Mouse (Mus musculus): ENCODE measurements around the gene Apol7e. TPM values are rescaled to one million over a fixed set of nuclear protein-coding genes. Genes with fewer than 3 reads are reported as not detected.
"Not testable (repeated sequence)": the region's sequence is repeated elsewhere in the genome, so short reads cannot be mapped to it uniquely, and the experiment has no call there.

The Apol7e gene
- polyA plus RNA-seq, 1 experiment from 2014 or later = not detected

DNA sequence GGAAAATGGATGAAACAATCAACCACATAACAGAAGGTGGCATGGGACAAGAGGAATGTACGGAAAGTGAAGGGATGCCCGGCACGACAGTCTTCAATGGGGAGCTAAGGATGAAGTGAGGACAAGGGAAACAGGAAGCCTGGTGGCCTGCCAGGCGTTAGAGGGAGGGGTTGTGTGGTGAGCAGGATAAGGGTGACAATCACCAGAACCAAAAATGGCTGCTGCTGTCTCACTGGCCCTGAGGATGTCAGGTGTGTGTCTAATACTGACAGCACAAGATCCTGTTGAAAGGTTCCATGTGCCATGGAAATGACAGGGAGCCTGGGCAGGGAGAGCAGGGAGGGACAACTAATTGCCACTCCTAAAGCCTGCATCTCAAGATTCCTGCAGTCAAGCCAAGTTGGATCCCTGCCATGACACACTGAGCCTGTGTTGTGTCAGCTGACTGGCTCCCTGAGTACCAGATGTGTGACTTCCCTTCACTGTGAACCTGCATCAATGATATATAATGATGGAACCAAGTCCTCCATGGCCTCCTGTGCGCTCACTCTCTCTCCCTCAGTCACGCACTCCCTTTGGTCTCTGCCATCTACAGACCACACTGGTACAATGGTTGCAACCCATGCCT lies 26.9 kb downstream of the Apol7e start:
- H3K4me3 ChIP-seq; H3K36me3 ChIP-seq; H3K27ac ChIP-seq (replicated peaks); H3K27me3 ChIP-seq (ENCODE audit: low read depth, poor library complexity, severe bottlenecking); DNase-seq (ENCODE audit: low spot score); H3K4me1 ChIP-seq; H3K9me3 ChIP-seq (replicated peaks): not testable (repeated sequence)
- 81% methylated on average over 6 of the region's 6 CpGs for WGBS

- H3K4me1 ChIP-seq; H3K9me3 ChIP-seq (replicated peaks); H3K27me3 ChIP-seq (ENCODE audit: low read depth, poor library complexity, severe bottlenecking); H3K4me3 ChIP-seq; DNase-seq (ENCODE audit: low spot score); H3K27ac ChIP-seq (replicated peaks); H3K36me3 ChIP-seq: not testable (repeated sequence)
- 12% methylated on average over 3 of the region's 3 CpGs for WGBS
Observed at GRCm38 (mm10) chr15:77727139-77727538, 28.5 kb downstream of the Apol7e start.

- 87% methylated on average over 3 of the region's 3 CpGs for WGBS
- H3K4me3 ChIP-seq; H3K9me3 ChIP-seq (replicated peaks); DNase-seq (ENCODE audit: low spot score); H3K27me3 ChIP-seq (ENCODE audit: low read depth, poor library complexity, severe bottlenecking); H3K36me3 ChIP-seq; H3K4me1 ChIP-seq; H3K27ac ChIP-seq (replicated peaks): not testable (repeated sequence)
Observed at GRCm38 (mm10) chr15:77727745-77728144, 29.1 kb downstream of the Apol7e start.

DNA sequence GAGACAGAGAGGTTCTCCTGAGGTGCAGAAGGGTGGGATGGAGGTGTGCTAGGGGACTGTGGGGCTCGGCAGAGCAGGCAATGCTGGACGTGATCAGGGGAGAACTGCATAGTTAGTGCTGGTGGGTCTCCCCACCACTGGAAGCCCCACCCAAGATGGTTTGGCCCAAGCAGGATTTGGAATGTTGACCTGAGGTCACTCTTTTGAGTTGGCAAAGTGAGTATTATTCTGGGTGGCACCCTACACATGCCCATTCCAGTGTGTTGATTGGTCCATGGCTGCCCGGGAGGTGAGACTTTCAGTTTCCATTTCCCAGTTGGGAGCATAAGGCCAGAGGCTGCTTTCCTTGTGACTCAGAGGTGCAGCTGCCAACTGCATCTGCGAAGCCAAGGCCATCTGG lies 30.1 kb downstream of the Apol7e start, which contains the start of gene Apol9b:
Gene Apol9b (plus strand): TSS at position 301 of the 400 bp plus-strand sequence.
- DNase-seq (ENCODE audit: low spot score); H3K27ac ChIP-seq (replicated peaks); H3K36me3 ChIP-seq; H3K27me3 ChIP-seq (ENCODE audit: low read depth, poor library complexity, severe bottlenecking); H3K9me3 ChIP-seq (replicated peaks); H3K4me3 ChIP-seq; H3K4me1 ChIP-seq: not testable (repeated sequence)
- 75% methylated on average over 2 of the region's 4 CpGs for WGBS

GRCm38 (mm10) chr15:77731605-77732004 lies 32.9 kb downstream of the Apol7e start:
- H3K36me3 ChIP-seq = no peaks in the 10 kb centered on the region
- no peak overlapping the region for H3K4me3 ChIP-seq
- no peak for DNase-seq (ENCODE audit: low spot score)
- H3K9me3 ChIP-seq (replicated peaks) = no peaks in the 10 kb centered on the region
- 87% methylated on average over 5 of the region's 5 CpGs for WGBS
- no peak overlapping the region for H3K27ac ChIP-seq (replicated peaks)
- H3K4me1 ChIP-seq = 0 out of 2 replicates have a peak, but pooled peaks cover 2% of the 10 kb centered on the region
- H3K27me3 ChIP-seq (ENCODE audit: low read depth, poor library complexity, severe bottlenecking) = no peaks in the 10 kb centered on the region

- DNase-seq (ENCODE audit: low spot score); H3K9me3 ChIP-seq (replicated peaks); H3K27me3 ChIP-seq (ENCODE audit: low read depth, poor library complexity, severe bottlenecking); H3K27ac ChIP-seq (replicated peaks); H3K4me1 ChIP-seq; H3K4me3 ChIP-seq; H3K36me3 ChIP-seq: not testable (repeated sequence)
- 77% methylated on average over 10 of the region's 10 CpGs for whole genome bisulfite sequencing
Observed at GRCm38 (mm10) chr15:77732851-77733250, 34.2 kb downstream of the Apol7e start.

- H3K4me1 ChIP-seq; H3K36me3 ChIP-seq; H3K9me3 ChIP-seq (replicated peaks); H3K27ac ChIP-seq (replicated peaks); H3K27me3 ChIP-seq (ENCODE audit: low read depth, poor library complexity, severe bottlenecking); H3K4me3 ChIP-seq; DNase-seq (ENCODE audit: low spot score): not testable (repeated sequence)
- WGBS = 88% methylated on average over 8 of the region's 8 CpGs
Observed at GRCm38 (mm10) chr15:77733380-77733779, 34.7 kb downstream of the Apol7e start.

DNA sequence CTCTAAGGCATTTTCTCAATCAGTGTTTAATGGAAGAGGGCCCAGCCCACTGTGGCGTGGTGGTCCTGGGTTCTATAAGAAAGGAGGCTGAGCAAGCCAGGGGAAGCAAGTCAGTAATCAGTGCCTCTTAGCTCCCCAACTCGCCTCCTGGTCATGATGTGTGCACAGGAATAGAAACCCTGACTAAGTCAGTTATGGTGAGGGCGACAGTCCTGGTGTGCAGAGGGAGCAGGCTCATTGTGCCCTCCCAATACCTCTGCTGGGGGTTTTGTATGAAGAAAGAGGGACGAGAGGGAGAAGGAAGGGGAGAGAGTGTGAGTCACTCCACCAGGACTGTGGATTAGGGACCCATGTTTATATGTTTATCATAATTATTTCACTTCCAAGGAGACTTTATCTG lies 35.2 kb downstream of the Apol7e start:
- not testable (repeated sequence) for H3K36me3 ChIP-seq; H3K9me3 ChIP-seq (replicated peaks); H3K27me3 ChIP-seq (ENCODE audit: low read depth, poor library complexity, severe bottlenecking); H3K27ac ChIP-seq (replicated peaks); H3K4me1 ChIP-seq; DNase-seq (ENCODE audit: low spot score); H3K4me3 ChIP-seq
- WGBS = 71% methylated on average over 4 of the region's 4 CpGs

GRCm38 (mm10) chr15:77740511-77741297 lies 42.0 kb downstream of the Apol7e start:
- Histone ChIP-seq H3K27me3 (ENCODE audit: low read depth, poor library complexity, severe bottlenecking) (no peaks in the 10 kb centered on the region), H3K4me3 (no peak overlapping the region), H3K27ac (replicated peaks) (no peak overlapping the region), H3K4me1 (peaks cover 18% of the 10 kb centered on the region), H3K36me3 (no peaks in the 10 kb centered on the region), H3K9me3 (replicated peaks) (no peaks in the 10 kb centered on the region)
- WGBS = 79% methylated on average over 9 of the region's 9 CpGs
- DNase-seq (ENCODE audit: low spot score) = no peak

- DNase-seq (ENCODE audit: low spot score); H3K4me3 ChIP-seq; H3K27ac ChIP-seq (replicated peaks); H3K36me3 ChIP-seq; H3K9me3 ChIP-seq (replicated peaks); H3K27me3 ChIP-seq (ENCODE audit: low read depth, poor library complexity, severe bottlenecking): not testable (repeated sequence)
- H3K4me1 ChIP-seq = peaks cover 16% of the 10 kb centered on the region
- 87% methylated on average over 6 of the region's 6 CpGs for WGBS
Observed at GRCm38 (mm10) chr15:77741556-77741955, 42.9 kb downstream of the Apol7e start.

DNA sequence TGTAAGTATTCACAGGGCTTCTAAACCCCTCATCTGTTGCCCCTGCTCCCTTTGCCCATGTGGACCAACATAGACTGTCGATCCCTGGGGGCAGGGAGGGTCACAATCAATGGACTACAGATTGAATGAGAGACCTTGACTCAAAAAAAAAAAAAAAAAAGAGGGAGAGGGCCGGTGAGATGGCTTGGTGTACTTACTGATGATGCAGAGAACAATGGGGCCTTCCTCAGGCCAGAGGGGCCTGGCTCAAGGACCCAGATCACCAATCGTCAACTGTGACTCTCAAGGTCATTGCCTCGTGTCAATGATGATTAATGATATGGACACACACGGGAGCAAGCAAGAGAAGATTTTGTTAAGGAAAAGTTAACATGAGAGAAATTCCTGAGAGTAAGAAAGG lies 46.0 kb downstream of the Apol7e start:
- Histone ChIP-seq H3K27me3 (ENCODE audit: low read depth, poor library complexity, severe bottlenecking) (no peaks in the 10 kb centered on the region), H3K9me3 (replicated peaks) (no peaks in the 10 kb centered on the region), H3K27ac (replicated peaks) (no peak overlapping the region), H3K4me1 (peaks cover 15% of the 10 kb centered on the region), H3K36me3 (no peaks in the 10 kb centered on the region), H3K4me3 (no peak overlapping the region)
- WGBS = 50% methylated on average over 5 of the region's 5 CpGs
- DNase-seq (ENCODE audit: low spot score) = no peak

DNA sequence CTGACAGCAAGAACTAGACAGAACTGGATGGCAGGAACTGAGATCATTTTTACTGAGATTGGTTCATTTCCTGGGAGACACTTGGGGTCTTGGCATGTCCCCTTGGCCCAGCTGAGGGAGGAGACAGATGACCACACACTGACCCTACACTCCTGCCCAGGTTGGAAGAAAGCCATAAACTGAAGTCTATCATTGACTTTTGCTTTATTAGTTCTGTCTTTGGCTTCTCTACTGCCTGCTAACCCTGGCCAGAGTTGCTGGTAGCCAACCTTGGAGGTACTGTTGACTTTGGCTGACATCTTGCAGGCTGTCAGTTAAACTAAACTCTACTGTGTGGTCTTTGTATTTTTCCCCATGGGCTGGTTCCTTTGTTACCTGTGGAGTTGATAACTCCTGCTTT lies 46.4 kb downstream of the Apol7e start:
- Histone ChIP-seq H3K27me3 (ENCODE audit: low read depth, poor library complexity, severe bottlenecking) (no peaks in the 10 kb centered on the region), H3K4me3 (no peak overlapping the region), H3K27ac (replicated peaks) (no peak overlapping the region), H3K4me1 (peaks cover 15% of the 10 kb centered on the region), H3K36me3 (no peaks in the 10 kb centered on the region), H3K9me3 (replicated peaks) (no peaks in the 10 kb centered on the region)
- no peak for DNase-seq (ENCODE audit: low spot score)

DNA sequence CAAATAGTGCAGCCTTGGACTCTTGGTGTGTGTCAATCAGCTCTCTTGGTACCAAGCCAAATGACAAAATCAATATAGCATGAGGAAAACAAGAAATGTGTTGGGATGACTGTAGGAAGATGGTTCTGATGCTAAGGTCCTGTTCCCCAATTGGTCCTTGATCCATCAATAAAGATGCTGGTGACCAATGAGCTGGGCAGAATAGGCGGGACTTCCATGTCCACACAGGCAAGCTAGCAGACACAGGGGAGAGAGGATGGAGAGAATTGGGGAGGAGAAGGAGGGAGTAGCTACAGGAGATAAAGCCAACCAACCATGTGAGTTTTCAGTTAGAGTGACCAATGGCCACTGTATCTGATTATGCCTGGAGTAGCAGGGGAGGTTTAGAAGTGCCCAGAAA lies 47.7 kb downstream of the Apol7e start:
- H3K4me3 ChIP-seq = no peak overlapping the region
- DNase-seq (ENCODE audit: low spot score) = no peak
- H3K9me3 ChIP-seq (replicated peaks) = no peaks in the 10 kb centered on the region
- 100% methylated on average over 1 of the region's 1 CpGs for WGBS
- no peak overlapping the region for H3K27ac ChIP-seq (replicated peaks)
- H3K27me3 ChIP-seq (ENCODE audit: low read depth, poor library complexity, severe bottlenecking) = no peaks in the 10 kb centered on the region
- H3K4me1 ChIP-seq = peaks cover 15% of the 10 kb centered on the region
- no peaks in the 10 kb centered on the region for H3K36me3 ChIP-seq

All from midbrain, embryonic 10.5 days (tissue).